Mouse (Mus musculus) liver, postnatal 0 days (tissue): ENCODE data around the gene Psmd2. TPM values are rescaled to one million over a fixed set of nuclear protein-coding genes. Genes with fewer than 3 reads are reported as not detected.

ENCODE experiments used
- ATAC-seq: fragments of 200-750 bp; cut with Nextera tagmentation; 2 replicates; pipeline ENCODE4 v1.8.0; 2017; ENCODE audit warnings: mild to moderate bottlenecking, moderate library complexity
- DNase-seq: peaks from one replicate; pipeline ENCODE4 v3.0.0-alpha.2; 2016
- H3K27ac ChIP-seq: fragments of 300-500 bp; sonication (generic); 2 replicates; pipeline ENCODE4 v1.5.1; 2014; ENCODE audit warnings: antibody characterized with exemption, moderate library complexity, mild to moderate bottlenecking, low read depth
- H3K27me3 ChIP-seq: fragments of 300-500 bp; sonication (generic); 2 replicates; pipeline ENCODE4 v1.6.1; 2014; ENCODE audit warnings: low read length, control low read depth, mixed read lengths; ENCODE audit not compliant: insufficient read depth
- H3K36me3 ChIP-seq: fragments of 300-500 bp; sonication (generic); replicated peaks from 2 replicates; pipeline ENCODE4 v1.6.1; 2014; ENCODE audit warnings: mild to moderate bottlenecking, control low read depth, low read length, moderate library complexity, mixed read lengths; ENCODE audit not compliant: insufficient read depth
- H3K4me1 ChIP-seq: fragments of 300-500 bp; sonication (generic); 2 replicates; pipeline ENCODE4 v1.6.1; 2014; ENCODE audit warnings: antibody characterized with exemption, mild to moderate bottlenecking, control low read depth; ENCODE audit not compliant: insufficient read depth
- H3K4me2 ChIP-seq: fragments of 300-500 bp; sonication (generic); 2 replicates; pipeline ENCODE4 v1.6.1; 2014; ENCODE audit warnings: low read depth, mild to moderate bottlenecking, low read length, moderate library complexity, mixed read lengths
- H3K4me3 ChIP-seq: fragments of 300-500 bp; sonication (generic); 2 replicates; pipeline ENCODE4 v1.5.1; 2014; ENCODE audit warnings: low read depth, low read length
- H3K9ac ChIP-seq: fragments of 300-500 bp; sonication (generic); replicated peaks from 2 replicates; pipeline ENCODE4 v1.6.1; 2014; ENCODE audit warnings: mild to moderate bottlenecking, moderate library complexity
- H3K9me3 ChIP-seq: fragments of 300-500 bp; sonication (generic); 2 replicates; pipeline ENCODE4 v1.6.1; 2016; ENCODE audit warnings: mild to moderate bottlenecking, control low read depth, low read length, mixed read lengths
- CTCF ChIP-seq: sonication (generic); IDR thresholded peaks from 2 replicates; pipeline ENCODE4 v1.5.1; 2016; ENCODE audit warnings: antibody characterized with exemption, low read depth
- EP300 ChIP-seq: IDR thresholded peaks from 2 replicates; pipeline ENCODE4 v1.6.1; 2016; ENCODE audit warnings: antibody characterized with exemption, low read depth, mild to moderate bottlenecking
- WGBS: fragments of 180-500 bp; shearing (Covaris S2); extraction: QIAGEN DNeasy Blood & Tissue Kit; methylation state at CpG from one replicate; pipeline ENCODE4 v1.1.7; 2014; ENCODE audit not compliant: insufficient replicate concordance; 5-methylcytosine and 5-hydroxymethylcytosine counted together
- polyA plus RNA-seq: library from polyadenylated mRNA; unstranded; fragments of >200 nt; fragmentation: Nextera tagmentation; extraction: Ambion mirVana; gene quantifications from 2 replicates; pipeline ENCODE4 v1.2.1, GENCODE M21; 2015

Gene Psmd2
- polyA plus RNA-seq, 1 experiment from 2014 or later = 110 TPM

DNA sequence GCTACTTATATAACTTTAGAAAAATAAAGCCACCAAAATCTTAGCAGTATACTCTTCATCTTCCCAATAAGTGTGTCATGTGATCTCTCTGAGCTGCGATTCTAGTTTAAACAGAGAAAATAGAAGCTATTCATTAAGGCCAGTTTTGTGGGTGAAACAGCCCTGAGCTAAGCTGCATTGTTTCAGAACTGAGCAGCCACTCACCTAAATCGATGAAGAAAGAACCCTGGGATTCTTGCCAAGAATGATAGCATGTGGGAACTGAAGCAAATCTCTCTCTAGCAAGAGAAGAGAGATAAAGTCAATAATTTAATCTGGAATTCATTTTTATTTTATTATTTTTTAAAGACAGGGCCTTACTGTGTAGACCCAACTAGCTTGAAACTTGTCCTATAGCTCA, 28.2 kb upstream of the Psmd2 start:
- ATAC-seq (no peak), DNase-seq (no peak)
- Histone ChIP-seq H3K4me1 (peaks cover 35% of the 10 kb centered on the region), H3K4me3 (no peak overlapping the region), H3K27me3 (peaks cover 44% of the 10 kb centered on the region), H3K4me2 (no peak overlapping the region), H3K9me3 (no peaks in the 10 kb centered on the region), H3K27ac (no peak overlapping the region), H3K36me3 (no peaks in the 10 kb centered on the region), H3K9ac (no peak overlapping the region)
- 52% methylated on average over 2 of the region's 2 CpGs for WGBS
- no peak for TF ChIP-seq CTCF
- TF ChIP-seq EP300 = no peak

DNA sequence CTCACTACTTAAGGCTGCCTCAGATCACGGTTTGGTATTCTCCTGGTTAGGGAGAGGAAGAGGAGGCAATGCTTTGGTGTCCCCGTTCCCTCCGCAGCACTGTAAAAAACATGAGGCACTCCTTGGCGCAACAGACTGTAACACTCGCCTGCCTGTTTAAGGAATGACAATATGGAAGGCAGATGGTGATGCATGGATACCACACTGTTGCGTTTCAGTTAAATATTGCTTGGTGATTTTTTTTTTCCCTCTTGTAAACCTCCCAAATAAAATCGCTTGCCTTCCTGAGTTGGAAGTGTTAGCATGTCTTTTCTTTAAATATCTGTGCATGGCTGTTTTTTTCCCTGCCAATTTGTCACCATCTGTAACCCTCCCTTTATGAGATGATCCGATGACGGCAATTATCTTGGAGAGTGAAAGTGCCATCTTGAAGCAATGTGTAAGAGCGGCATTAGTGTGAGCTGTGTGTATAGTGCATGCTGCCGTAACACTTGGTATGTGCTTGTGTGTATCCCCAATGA, 22.5 kb upstream of the Psmd2 start:
- WGBS = 66% methylated on average over 11 of the region's 11 CpGs
- no peaks in the 10 kb centered on the region for H3K36me3 ChIP-seq
- no peak for TF ChIP-seq CTCF
- no peak for TF ChIP-seq EP300

DNA sequence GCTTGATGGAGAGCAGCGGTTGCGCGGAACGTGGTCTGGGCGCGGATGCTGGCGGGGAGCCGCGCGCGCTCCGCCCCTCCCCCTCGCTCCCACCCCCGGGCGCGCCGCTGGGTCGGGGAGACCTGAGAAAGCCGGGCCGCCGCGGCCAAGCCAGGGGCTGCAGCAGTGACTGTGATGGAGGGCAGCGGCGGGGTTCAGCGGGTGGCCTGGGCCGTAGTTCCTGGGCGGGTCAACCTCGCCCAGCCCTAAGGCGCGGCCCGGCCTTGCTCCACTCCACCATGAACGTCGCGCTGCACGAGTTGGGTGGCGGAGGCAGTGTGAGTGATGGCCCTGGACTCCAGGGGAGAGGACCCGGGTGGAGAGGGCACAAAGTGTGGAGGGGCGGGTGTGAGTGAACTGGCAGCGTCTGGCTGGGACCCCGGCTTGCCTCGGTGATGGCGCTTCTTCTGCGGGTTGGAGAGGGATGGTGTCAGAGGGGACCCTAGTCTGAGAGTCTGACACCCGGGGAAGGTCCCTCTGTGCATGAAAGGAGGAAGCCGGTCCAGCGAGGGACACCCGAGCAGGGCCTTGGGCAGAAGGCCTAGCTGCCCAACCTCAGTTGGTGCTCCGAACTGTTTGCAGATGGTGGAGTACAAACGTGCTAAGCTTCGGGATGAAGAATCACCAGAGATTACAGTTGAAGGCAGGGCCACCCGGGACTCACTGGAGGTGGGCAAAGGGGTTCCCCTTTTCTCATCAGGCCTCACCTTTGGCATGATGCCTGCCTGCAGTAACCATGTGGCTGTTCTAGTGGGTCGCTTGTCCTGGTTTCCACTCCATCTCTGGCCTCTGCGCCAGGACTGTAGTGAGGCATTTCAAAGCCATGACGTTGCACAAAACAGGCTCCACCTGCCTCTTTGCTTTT, 21.5 kb upstream of the Psmd2 start, which contains the start of gene Ece2:
Gene Ece2 (plus strand): TSS at position 98 of the 904 bp plus-strand sequence.
- 12% methylated on average over 52 of the region's 54 CpGs for WGBS
- Histone ChIP-seq H3K4me2 (peak within 1 kb of the TSS; percentile 65), H3K9ac (no peak within 1 kb of the TSS; the same call in 1 of the 2 replicates), H3K36me3 (no peaks in the 10 kb centered on the region), H3K27me3 (peaks cover 28% of the 10 kb centered on the region), H3K9me3 (no peaks in the 10 kb centered on the region), H3K27ac (no peak within 1 kb of the TSS), H3K4me3 (peak within 1 kb of the TSS; percentile 33), H3K4me1 (peaks cover 4% of the 10 kb centered on the region; the same call in 1 of the 2 replicates)
- TF ChIP-seq CTCF (no peak), EP300 (no peak)
- DNase-seq (no peak), ATAC-seq (no peak)

More for the DNA sequence above, 22.5 kb upstream of the Psmd2 start:
- Histone ChIP-seq H3K4me3 (no peak overlapping the region), H3K4me2 (no peak overlapping the region), H3K4me1 (peaks cover 4% of the 10 kb centered on the region; the same call in 1 of the 2 replicates), H3K27me3 (peaks cover 28% of the 10 kb centered on the region), H3K9me3 (no peaks in the 10 kb centered on the region), H3K9ac (no peak overlapping the region), H3K27ac (no peak overlapping the region)
- DNase-seq (no peak), ATAC-seq (no peak)

DNA sequence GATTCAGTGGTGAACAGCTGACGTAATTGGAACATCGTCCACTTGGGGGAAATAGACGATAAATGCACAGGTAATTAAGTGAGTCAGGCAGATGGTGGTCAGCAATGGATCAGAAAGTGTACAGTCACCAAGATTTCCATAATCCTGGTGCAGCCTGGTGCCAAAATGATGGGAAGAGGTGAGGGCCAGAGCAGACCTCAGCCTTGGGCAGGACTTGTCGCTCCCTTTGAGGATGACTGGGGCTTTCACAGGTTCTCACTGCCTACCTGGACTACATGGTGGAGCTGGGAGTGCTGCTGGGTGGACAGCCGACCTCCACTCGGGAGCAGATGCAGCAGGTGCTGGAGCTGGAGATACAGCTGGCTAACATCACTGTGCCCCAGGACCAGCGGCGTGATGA, 14.0 kb upstream of the Psmd2 start:
- H3K4me3 ChIP-seq = no peak overlapping the region
- no peak for TF ChIP-seq EP300
- TF ChIP-seq CTCF = no peak
- no peaks in the 10 kb centered on the region for H3K27me3 ChIP-seq
- DNase-seq (no peak), ATAC-seq (no peak)
- no peaks in the 10 kb centered on the region for H3K9me3 ChIP-seq
- H3K4me1 ChIP-seq = 0 out of 2 replicates have a peak, but pooled peaks cover 2% of the 10 kb centered on the region
- no peak overlapping the region for H3K4me2 ChIP-seq
- WGBS = 74% methylated on average over 8 of the region's 8 CpGs
- no peaks in the 10 kb centered on the region for H3K36me3 ChIP-seq
- no peak overlapping the region for H3K27ac ChIP-seq
- H3K9ac ChIP-seq = no peak overlapping the region

DNA sequence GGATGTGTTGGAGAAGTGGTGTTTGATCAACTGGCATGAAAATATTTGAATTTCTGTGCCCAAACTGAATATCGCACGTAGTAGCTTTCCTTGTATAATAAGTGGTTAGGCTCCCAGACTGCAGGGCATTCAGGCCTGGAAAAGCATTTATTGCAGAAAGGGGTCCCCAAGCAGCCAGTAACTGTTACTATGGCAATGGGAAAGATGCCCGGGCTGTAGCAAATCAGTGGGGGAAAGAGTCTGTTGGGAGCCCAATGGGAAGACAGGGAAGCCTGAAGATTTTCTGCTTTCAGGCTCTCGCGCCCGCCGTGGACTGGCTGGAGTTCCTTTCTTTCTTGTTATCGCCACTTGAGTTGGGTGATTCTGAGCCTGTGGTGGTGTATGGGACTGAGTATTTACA, 13.1 kb upstream of the Psmd2 start:
- TF ChIP-seq CTCF = no peak
- no peak for TF ChIP-seq EP300
- Histone ChIP-seq H3K36me3 (no peaks in the 10 kb centered on the region), H3K27ac (no peak overlapping the region), H3K27me3 (no peaks in the 10 kb centered on the region), H3K4me3 (no peak overlapping the region), H3K4me2 (no peak overlapping the region), H3K9ac (no peak overlapping the region), H3K4me1 (0 out of 2 replicates have a peak, but pooled peaks cover 2% of the 10 kb centered on the region), H3K9me3 (no peaks in the 10 kb centered on the region)
- 75% methylated on average over 8 of the region's 8 CpGs for WGBS
- no peak for ATAC-seq
- DNase-seq = no peak

DNA sequence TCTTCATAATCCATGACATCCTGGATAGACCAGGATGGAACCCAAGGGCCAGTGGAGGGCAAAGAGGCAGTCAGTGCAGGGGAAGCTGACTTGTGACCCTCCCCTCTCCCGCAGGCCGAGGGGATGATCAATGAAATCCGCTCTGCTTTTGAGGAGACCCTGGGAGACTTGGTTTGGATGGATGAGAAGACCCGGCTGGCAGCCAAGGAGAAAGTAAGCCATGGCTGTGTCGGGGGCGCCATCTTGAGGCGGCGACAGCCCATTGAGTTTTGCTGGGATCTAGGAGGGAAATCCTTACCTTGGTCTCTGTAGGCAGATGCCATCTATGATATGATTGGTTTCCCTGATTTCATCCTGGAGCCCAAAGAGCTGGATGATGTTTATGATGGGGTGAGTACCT, 9.3 kb upstream of the Psmd2 start:
- H3K9ac ChIP-seq = no peak overlapping the region
- H3K36me3 ChIP-seq = no peaks in the 10 kb centered on the region
- DNase-seq = peak; percentile 68
- 0 out of 2 replicates have a peak, but pooled peaks cover 2% of the 10 kb centered on the region for H3K27me3 ChIP-seq
- no peaks in the 10 kb centered on the region for H3K9me3 ChIP-seq
- peak; percentile 56; the same call in 1 of the 2 replicates for ATAC-seq
- H3K4me1 ChIP-seq = 0 out of 2 replicates have a peak, but pooled peaks cover 2% of the 10 kb centered on the region
- H3K4me2 ChIP-seq = no peak overlapping the region
- under 1% methylated on average over 8 of the region's 8 CpGs for WGBS
- H3K4me3 ChIP-seq = no peak overlapping the region
- no peak overlapping the region for H3K27ac ChIP-seq
- TF ChIP-seq EP300 (no peak), CTCF (peak; percentile 84)
